Mouse (Mus musculus) intestine, embryonic 14.5 days (tissue): ENCODE results near the gene Lrfn4. TPM values are rescaled to one million over a fixed set of nuclear protein-coding genes. Genes with fewer than 3 reads are reported as not detected.
A peak's percentile ranks its signal among the peaks of the same experiment; 100 is the strongest.

Experiments
- ATAC-seq: fragments of 200-750 bp; cut with Nextera tagmentation; replicated peaks from 2 replicates; pipeline ENCODE4 v1.8.0; 2017; ENCODE audit warnings: low read depth, moderate number of reproducible peaks, moderate TSS enrichment, moderate library complexity; ENCODE audit not compliant: low FRiP score, low TSS enrichment
- DNase-seq: peaks from one replicate; pipeline ENCODE4 v3.0.0-alpha.2; 2018; ENCODE audit warnings: low spot score
- H3K27ac ChIP-seq: fragments of 300-500 bp; sonication (generic); 2 replicates; pipeline ENCODE4 v1.5.1; 2014; ENCODE audit warnings: low read depth, mild to moderate bottlenecking, control low read depth
- H3K27me3 ChIP-seq: fragments of 300-500 bp; sonication (generic); replicated peaks from 2 replicates; pipeline ENCODE4 v1.6.1; 2014; ENCODE audit warnings: low read length, control low read depth; ENCODE audit not compliant: control insufficient read depth, insufficient read depth
- H3K36me3 ChIP-seq: fragments of 300-500 bp; sonication (generic); 2 replicates; pipeline ENCODE4 v1.6.1; 2014; ENCODE audit warnings: low read length, control low read depth; ENCODE audit not compliant: control insufficient read depth, insufficient read depth
- H3K4me1 ChIP-seq: fragments of 300-500 bp; sonication (generic); replicated peaks from 2 replicates; pipeline ENCODE4 v1.6.1; 2014; ENCODE audit warnings: low read length, control low read depth, mixed read lengths; ENCODE audit not compliant: control insufficient read depth, insufficient read depth
- H3K4me2 ChIP-seq: fragments of 300-500 bp; sonication (generic); 2 replicates; pipeline ENCODE4 v1.6.1; 2014; ENCODE audit warnings: low read length
- H3K4me3 ChIP-seq: fragments of 300-500 bp; sonication (generic); 2 replicates; pipeline ENCODE4 v1.5.1; 2014; ENCODE audit warnings: low read depth, low read length, control low read depth, mixed read lengths
- H3K9ac ChIP-seq: fragments of 300-500 bp; sonication (generic); 2 replicates; pipeline ENCODE4 v1.6.1; 2014; ENCODE audit warnings: mild to moderate bottlenecking, low read length
- H3K9me3 ChIP-seq: fragments of 300-500 bp; sonication (generic); 2 replicates; pipeline ENCODE4 v1.6.1; 2016; ENCODE audit warnings: low read length, control low read depth; ENCODE audit not compliant: control insufficient read depth
- WGBS: fragments of 180-500 bp; shearing (Covaris S2); extraction: QIAGEN DNeasy Blood & Tissue Kit; methylation state at CpG from one replicate; pipeline ENCODE4 v1.1.7; 2014; 5-methylcytosine and 5-hydroxymethylcytosine counted together
- polyA plus RNA-seq: library from polyadenylated mRNA; unstranded; fragments of >200 nt; fragmentation: Nextera tagmentation; extraction: Ambion mirVana; gene quantifications from 2 replicates; pipeline ENCODE4 v1.2.1, GENCODE M21; 2014

Lrfn4 gene
- polyA plus RNA-seq, 1 experiment from 2014 or later, result 9.3 TPM

GRCm38 (mm10) chr19:4614305-4615150 is 939 bp downstream of the Lrfn4 start:
- DNase-seq, result peak; percentile 74
- 19% methylated on average over 46 of the region's 49 CpGs for WGBS
- Histone ChIP-seq H3K4me1 (peaks cover 8% of the 10 kb centered on the region), H3K9me3 (no peaks in the 10 kb centered on the region), H3K9ac (peak overlapping the region; percentile 93), H3K27me3 (no peaks in the 10 kb centered on the region), H3K27ac (peak overlapping the region; percentile 86), H3K36me3 (peaks cover 31% of the 10 kb centered on the region), H3K4me3 (peak overlapping the region; percentile 83), H3K4me2 (peak overlapping the region; percentile 61)
- ATAC-seq, result peak; percentile 17; the same call in 1 of the 2 replicates

- 89% methylated on average over 33 of the region's 33 CpGs for WGBS
- ATAC-seq, result no peak
- DNase-seq, result no peak
- Histone ChIP-seq H3K27ac (no peak overlapping the region), H3K4me3 (peak overlapping the region; percentile 83), H3K9ac (no peak overlapping the region), H3K9me3 (no peaks in the 10 kb centered on the region), H3K27me3 (no peaks in the 10 kb centered on the region), H3K4me2 (peak overlapping the region; percentile 61), H3K36me3 (peaks cover 31% of the 10 kb centered on the region), H3K4me1 (peaks cover 8% of the 10 kb centered on the region)
These were observed 1.8 kb downstream of the Lrfn4 start for GRCm38 (mm10) chr19:4613464-4614304.

GRCm38 (mm10) chr19:4612181-4612961 is 3.1 kb downstream of the Lrfn4 start:
- Histone ChIP-seq H3K9ac (no peak overlapping the region), H3K4me1 (peaks cover 8% of the 10 kb centered on the region), H3K9me3 (no peaks in the 10 kb centered on the region), H3K27me3 (no peaks in the 10 kb centered on the region), H3K4me2 (no peak overlapping the region), H3K36me3 (peaks cover 31% of the 10 kb centered on the region), H3K27ac (no peak overlapping the region), H3K4me3 (no peak overlapping the region)
- 89% methylated on average over 19 of the region's 19 CpGs for WGBS
- DNase-seq, result no peak
- ATAC-seq, result no peak

GRCm38 (mm10) chr19:4610109-4610508 is 5.4 kb downstream of the Lrfn4 start:
- Histone ChIP-seq H3K4me3 (no peak overlapping the region), H3K27me3 (no peaks in the 10 kb centered on the region), H3K27ac (no peak overlapping the region), H3K9me3 (no peaks in the 10 kb centered on the region), H3K9ac (no peak overlapping the region), H3K4me1 (peaks cover 14% of the 10 kb centered on the region), H3K36me3 (peaks cover 31% of the 10 kb centered on the region), H3K4me2 (no peak overlapping the region)
- DNase-seq, result no peak
- 69% methylated on average over 4 of the region's 4 CpGs for WGBS
- ATAC-seq, result no peak

GRCm38 (mm10) chr19:4608511-4608910 is 7.0 kb downstream of the Lrfn4 start:
- DNase-seq (no peak), ATAC-seq (no peak)
- no peaks in the 10 kb centered on the region for H3K27me3 ChIP-seq
- no peak overlapping the region for H3K4me2 ChIP-seq
- no peak overlapping the region for H3K9ac ChIP-seq
- peaks cover 24% of the 10 kb centered on the region for H3K36me3 ChIP-seq
- 77% methylated on average over 4 of the region's 4 CpGs for WGBS
- H3K4me3 ChIP-seq, result no peak overlapping the region
- H3K4me1 ChIP-seq, result peaks cover 20% of the 10 kb centered on the region
- H3K27ac ChIP-seq, result no peak overlapping the region
- no peaks in the 10 kb centered on the region for H3K9me3 ChIP-seq

- H3K9me3 ChIP-seq, result no peaks in the 10 kb centered on the region
- H3K4me3 ChIP-seq, result no peak overlapping the region
- 92% methylated on average over 12 of the region's 12 CpGs for WGBS
- no peak for DNase-seq
- H3K4me2 ChIP-seq, result no peak overlapping the region
- H3K27me3 ChIP-seq, result no peaks in the 10 kb centered on the region
- peaks cover 14% of the 10 kb centered on the region for H3K36me3 ChIP-seq
- no peak for ATAC-seq
- H3K27ac ChIP-seq, result no peak overlapping the region
- peaks cover 20% of the 10 kb centered on the region for H3K4me1 ChIP-seq
- H3K9ac ChIP-seq, result no peak overlapping the region
These were observed 8.1 kb downstream of the Lrfn4 start for GRCm38 (mm10) chr19:4607406-4607805.

GRCm38 (mm10) chr19:4605654-4606053 is 9.8 kb downstream of the Lrfn4 start:
- no peak overlapping the region for H3K27ac ChIP-seq
- no peaks in the 10 kb centered on the region for H3K27me3 ChIP-seq
- peaks cover 20% of the 10 kb centered on the region for H3K4me1 ChIP-seq
- no peak for ATAC-seq
- H3K36me3 ChIP-seq, result no peaks in the 10 kb centered on the region
- no peak for DNase-seq
- 42% methylated on average over 4 of the region's 4 CpGs for WGBS
- H3K4me2 ChIP-seq, result no peak overlapping the region
- no peaks in the 10 kb centered on the region for H3K9me3 ChIP-seq
- H3K4me3 ChIP-seq, result no peak overlapping the region
- no peak overlapping the region for H3K9ac ChIP-seq
